Mouse (Mus musculus) CH12.LX (cell line): Measurements from ENCODE around the gene Rpia.

Experiments
- CHD2 ChIP-seq: IDR thresholded peaks from 2 replicates; pipeline ENCODE4 v1.6.1; 2011; ENCODE audit warnings: low read length, improper control_type of control experiment
- CTCF ChIP-seq, 2 experiments: IDR thresholded peaks in 1 of 2; conservative IDR thresholded peaks in 1 of 2; 2 replicates each; pipeline ENCODE4 v1.5.1; 2011 to 2012; ENCODE audit warnings: low read depth in 2 of 2, low read length in 2 of 2, improper control_type of control experiment in 1 of 2, inconsistent platforms in 1 of 2, mild to moderate bottlenecking in 1 of 2, moderate library complexity in 1 of 2
- EP300 ChIP-seq: IDR thresholded peaks from 2 replicates; pipeline ENCODE4 v1.6.1; 2011; ENCODE audit warnings: low read length, improper control_type of control experiment
- MAX ChIP-seq: IDR thresholded peaks from 2 replicates; pipeline ENCODE4 v1.6.1; 2011; ENCODE audit warnings: low read length, improper control_type of control experiment
- MAZ ChIP-seq: IDR thresholded peaks from 2 replicates; pipeline ENCODE4 v1.6.1; 2012; ENCODE audit warnings: low read depth, mild to moderate bottlenecking, inconsistent platforms, low read length, improper control_type of control experiment, moderate library complexity
- POLR2A ChIP-seq: IDR thresholded peaks from 2 replicates; pipeline ENCODE4 v1.6.1; 2011; ENCODE audit warnings: low read depth, mild to moderate bottlenecking, improper control_type of control experiment, low read length
- RAD21 ChIP-seq: IDR thresholded peaks from 2 replicates; pipeline ENCODE4 v1.6.1; 2011; ENCODE audit warnings: low read depth, mild to moderate bottlenecking, low read length, improper control_type of control experiment, moderate library complexity
- RCOR1 ChIP-seq: conservative IDR thresholded peaks from 2 replicates; pipeline ENCODE4 v1.6.1; 2012; ENCODE audit warnings: low read depth, mild to moderate bottlenecking, inconsistent platforms, low read length, improper control_type of control experiment
- ZKSCAN1 ChIP-seq: IDR thresholded peaks from 2 replicates; pipeline ENCODE4 v1.6.1; 2012; ENCODE audit warnings: low read depth, inconsistent platforms, low read length, improper control_type of control experiment, borderline replicate concordance

GRCm38 (mm10) chr6:70812526-70812895 is 20.5 kb upstream of the Rpia start:
- TF ChIP-seq CTCF (conservative IDR thresholded peaks at IDR 0.05 in 1 of 2, IDR thresholded peaks at IDR 0.05 in 1 of 2; ENCODE audit: low read depth in 2 of 2, low read length in 2 of 2) (no peak), RAD21 (no peak; the same call in 1 of the 2 replicates), MAX (no peak), MAZ (no peak), POLR2A (no peak), EP300 (no peak), CHD2 (no peak), ZKSCAN1 (no peak), RCOR1 (no peak)
